Mouse (Mus musculus) embryonic facial prominence, embryonic 14.5 days (tissue): ENCODE data around the gene Hs6st3. TPM values are rescaled to one million over a fixed set of nuclear protein-coding genes. Genes with fewer than 3 reads are reported as not detected.
"Not testable (repeated sequence)": the region's sequence is repeated elsewhere in the genome, so short reads cannot be mapped to it uniquely, and the experiment has no call there.

Experiments used
- ATAC-seq: fragments of 200-750 bp; cut with Nextera tagmentation; 2 replicates; pipeline ENCODE4 v1.8.0; 2017; ENCODE audit warnings: low read depth, moderate number of reproducible peaks, moderate TSS enrichment
- DNase-seq: peaks from one replicate; pipeline ENCODE4 v3.0.0-alpha.2; 2015; ENCODE audit warnings: low spot score
- H3K27ac ChIP-seq: fragments of 300-500 bp; sonication (generic); replicated peaks from 2 replicates; pipeline ENCODE4 v1.5.1; 2014; ENCODE audit warnings: low read depth, mild to moderate bottlenecking, low read length, moderate library complexity
- H3K27me3 ChIP-seq: fragments of 300-500 bp; sonication (generic); replicated peaks from 2 replicates; pipeline ENCODE4 v1.6.1; 2014; ENCODE audit warnings: low read length; ENCODE audit not compliant: control insufficient read depth, insufficient read depth
- H3K36me3 ChIP-seq: fragments of 300-500 bp; sonication (generic); 2 replicates; pipeline ENCODE4 v1.6.1; 2014; ENCODE audit warnings: low read length, mixed read lengths; ENCODE audit not compliant: control insufficient read depth, insufficient read depth
- H3K4me1 ChIP-seq: fragments of 300-500 bp; sonication (generic); 2 replicates; pipeline ENCODE4 v1.6.1; 2014; ENCODE audit warnings: antibody characterized with exemption, low read length; ENCODE audit not compliant: control insufficient read depth, insufficient read depth
- H3K4me2 ChIP-seq: fragments of 300-500 bp; sonication (generic); 2 replicates; pipeline ENCODE4 v1.6.1; 2014; ENCODE audit warnings: low read depth, mild to moderate bottlenecking, low read length, moderate library complexity, mixed read lengths
- H3K4me3 ChIP-seq: fragments of 300-500 bp; sonication (generic); 2 replicates; pipeline ENCODE4 v1.5.1; 2014; ENCODE audit warnings: low read depth, mild to moderate bottlenecking, low read length
- H3K9ac ChIP-seq: fragments of 300-500 bp; sonication (generic); 2 replicates; pipeline ENCODE4 v1.6.1; 2014; ENCODE audit warnings: low read depth, mild to moderate bottlenecking, low read length, moderate library complexity, mixed read lengths
- H3K9me3 ChIP-seq: fragments of 300-500 bp; sonication (generic); 2 replicates; pipeline ENCODE4 v1.6.1; 2016; ENCODE audit warnings: low read length; ENCODE audit not compliant: control insufficient read depth
- WGBS: fragments of 180-500 bp; shearing (Covaris S2); extraction: QIAGEN DNeasy Blood & Tissue Kit; methylation state at CpG from one replicate; pipeline ENCODE4 v1.1.7; 2014; 5-methylcytosine and 5-hydroxymethylcytosine counted together
- polyA plus RNA-seq: library from polyadenylated mRNA; unstranded; fragments of >200 nt; fragmentation: Nextera tagmentation; extraction: Ambion mirVana; gene quantifications from 2 replicates; pipeline ENCODE4 v1.2.1, GENCODE M21; 2014

Gene Hs6st3
- polyA plus RNA-seq, 1 experiment from 2014 or later, result 0.10 TPM

DNA sequence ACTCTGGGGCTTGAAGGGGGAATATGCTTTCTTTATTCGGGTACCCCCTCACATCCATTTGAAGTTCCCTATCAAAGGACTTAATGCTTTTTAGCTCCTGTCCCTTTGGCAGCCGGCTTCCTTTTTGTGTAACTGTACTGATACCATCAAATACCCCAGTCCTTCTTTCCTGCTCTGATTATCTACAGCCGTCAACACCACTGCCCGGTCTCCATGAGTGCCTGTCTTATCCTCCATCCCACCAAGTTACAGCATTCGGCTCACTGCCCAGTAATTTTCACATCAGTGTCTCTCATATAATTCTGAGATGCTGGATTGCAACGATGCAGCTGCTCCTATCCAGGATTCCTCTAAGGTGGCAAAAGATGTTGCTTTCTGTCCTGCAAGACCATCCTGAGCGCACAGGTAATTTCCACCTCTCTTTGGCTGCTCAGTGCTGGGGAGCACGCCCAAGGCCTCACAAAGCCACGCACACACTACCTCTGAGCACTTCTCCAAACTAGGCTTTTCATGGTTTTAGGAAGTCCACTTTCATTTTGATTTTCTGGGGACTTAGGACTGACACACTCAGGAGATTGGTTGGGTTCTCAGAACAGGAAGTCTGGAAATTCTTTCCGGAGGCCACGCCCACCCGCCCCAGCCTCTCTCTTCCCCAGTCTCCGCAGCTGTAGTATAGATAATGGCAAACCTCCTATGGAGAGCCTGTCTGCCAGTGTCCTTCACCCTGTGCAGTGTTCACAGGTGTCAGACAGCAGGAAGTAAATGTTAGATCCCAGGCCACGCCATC, 122.2 kb downstream of the Hs6st3 start:
- DNase-seq, result no peak
- 69% methylated on average over 14 of the region's 14 CpGs for WGBS

DNA sequence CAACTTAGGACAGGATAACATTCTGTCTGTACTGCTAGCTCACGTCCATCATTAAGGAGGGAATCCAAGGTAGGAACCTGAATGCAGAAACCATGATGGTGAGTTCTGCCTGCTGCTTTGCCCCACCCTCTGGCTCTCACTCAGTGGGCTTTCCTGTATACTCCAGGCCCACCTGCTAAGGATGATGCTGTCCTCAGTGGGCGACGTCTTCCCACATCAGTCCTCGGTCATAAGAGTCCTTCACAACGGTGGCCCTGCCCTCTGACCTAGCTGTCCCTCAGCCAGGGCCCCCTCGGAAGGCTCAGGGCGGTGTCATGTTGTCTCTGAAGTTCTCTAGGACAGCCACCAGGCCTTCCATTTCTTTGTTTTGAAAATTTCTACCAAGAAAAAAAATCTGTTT, 128.2 kb downstream of the Hs6st3 start:
- no peak for ATAC-seq
- Histone ChIP-seq H3K4me2 (no peak overlapping the region), H3K4me3 (no peak overlapping the region)

More for the DNA sequence above, 122.2 kb downstream of the Hs6st3 start:
- H3K9me3 ChIP-seq, result no peaks in the 10 kb centered on the region
- 0 out of 2 replicates have a peak, but pooled peaks cover 2% of the 10 kb centered on the region for H3K4me1 ChIP-seq
- H3K36me3 ChIP-seq, result no peaks in the 10 kb centered on the region
- no peak overlapping the region for H3K27ac ChIP-seq
- H3K4me2 ChIP-seq, result no peak overlapping the region
- no peak for ATAC-seq
- H3K4me3 ChIP-seq, result no peak overlapping the region
- H3K9ac ChIP-seq, result no peak overlapping the region
- H3K27me3 ChIP-seq, result no peaks in the 10 kb centered on the region

GRCm38 (mm10) chr14:119273088-119273487, 134.9 kb downstream of the Hs6st3 start:
- Histone ChIP-seq H3K27ac (no peak overlapping the region), H3K4me3 (no peak overlapping the region), H3K9ac (no peak overlapping the region), H3K4me2 (no peak overlapping the region), H3K27me3 (no peaks in the 10 kb centered on the region), H3K4me1 (no peaks in the 10 kb centered on the region), H3K36me3 (no peaks in the 10 kb centered on the region), H3K9me3 (no peaks in the 10 kb centered on the region)
- 66% methylated on average over 7 of the region's 7 CpGs for WGBS
- ATAC-seq, result no peak
- DNase-seq, result no peak

More for the DNA sequence above, 128.2 kb downstream of the Hs6st3 start:
- DNase-seq, result no peak
- H3K9ac ChIP-seq, result no peak overlapping the region
- 61% methylated on average over 7 of the region's 7 CpGs for WGBS
- no peaks in the 10 kb centered on the region for H3K27me3 ChIP-seq
- no peak overlapping the region for H3K27ac ChIP-seq
- H3K9me3 ChIP-seq, result no peaks in the 10 kb centered on the region
- no peaks in the 10 kb centered on the region for H3K36me3 ChIP-seq
- H3K4me1 ChIP-seq, result no peaks in the 10 kb centered on the region

DNA sequence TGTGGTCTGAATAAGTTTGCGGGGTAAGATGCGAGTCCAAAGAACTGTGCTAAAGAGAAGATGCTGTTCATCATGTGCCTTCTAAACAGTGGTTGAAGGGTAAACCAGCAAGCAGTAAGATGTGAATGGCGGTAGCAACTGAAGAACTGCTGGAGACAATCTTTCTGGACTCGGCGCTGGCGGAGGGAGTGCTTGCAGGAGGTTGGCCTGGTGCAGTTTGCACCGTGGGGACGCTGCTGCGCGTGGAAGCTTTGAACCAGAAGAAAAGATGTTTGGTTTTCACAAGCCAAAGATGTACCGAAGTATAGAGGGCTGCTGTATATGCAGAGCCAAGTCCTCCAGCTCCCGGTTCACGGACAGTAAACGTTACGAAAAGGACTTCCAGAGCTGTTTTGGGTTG, 140.0 kb downstream of the Hs6st3 start:
- H3K9ac ChIP-seq, H3K4me3 ChIP-seq, H3K4me1 ChIP-seq, H3K4me2 ChIP-seq, H3K27me3 ChIP-seq, H3K36me3 ChIP-seq, H3K27ac ChIP-seq, DNase-seq, ATAC-seq, H3K9me3 ChIP-seq: not testable (repeated sequence)
- WGBS, result 91% methylated on average over 10 of the region's 15 CpGs

DNA sequence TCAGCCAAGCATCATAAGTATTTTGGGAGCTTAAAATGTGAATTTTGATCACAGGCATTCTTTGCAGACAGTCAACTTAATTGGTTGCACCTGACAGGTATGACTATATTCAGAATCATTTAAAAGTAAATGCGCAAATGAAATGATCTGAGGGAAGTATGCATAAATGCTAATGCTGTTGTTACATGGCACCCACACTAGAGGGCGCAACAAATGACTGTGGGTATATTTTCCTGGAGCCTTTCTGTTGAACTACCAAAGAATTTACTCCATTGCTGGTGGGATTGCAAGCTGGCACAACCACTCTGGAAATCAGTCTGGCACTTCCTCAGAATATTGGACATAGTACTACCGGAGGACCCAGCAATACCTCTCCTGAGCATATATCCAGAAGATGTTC, 145.8 kb downstream of the Hs6st3 start:
- H3K27ac ChIP-seq, result no peak overlapping the region
- H3K4me2 ChIP-seq, result no peak overlapping the region
- H3K9me3 ChIP-seq, result no peaks in the 10 kb centered on the region
- no peak for ATAC-seq
- WGBS, result 86% methylated on average over 3 of the region's 3 CpGs
- H3K9ac ChIP-seq, result no peak overlapping the region
- no peaks in the 10 kb centered on the region for H3K27me3 ChIP-seq
- H3K36me3 ChIP-seq, result no peaks in the 10 kb centered on the region
- no peak for DNase-seq
- no peaks in the 10 kb centered on the region for H3K4me1 ChIP-seq
- no peak overlapping the region for H3K4me3 ChIP-seq

GRCm38 (mm10) chr14:119289668-119290067, 151.5 kb downstream of the Hs6st3 start:
- DNase-seq (no peak), ATAC-seq (no peak)
- Histone ChIP-seq H3K4me3 (no peak overlapping the region), H3K4me2 (no peak overlapping the region), H3K27me3 (no peaks in the 10 kb centered on the region), H3K4me1 (no peaks in the 10 kb centered on the region), H3K36me3 (no peaks in the 10 kb centered on the region), H3K9me3 (no peaks in the 10 kb centered on the region), H3K27ac (no peak overlapping the region), H3K9ac (no peak overlapping the region)
- 38% methylated on average over 1 of the region's 1 CpGs for WGBS

- Histone ChIP-seq H3K4me3 (no peak overlapping the region), H3K9me3 (no peaks in the 10 kb centered on the region), H3K27me3 (no peaks in the 10 kb centered on the region), H3K9ac (no peak overlapping the region), H3K36me3 (no peaks in the 10 kb centered on the region), H3K27ac (no peak overlapping the region), H3K4me2 (no peak overlapping the region), H3K4me1 (no peaks in the 10 kb centered on the region)
- WGBS, result 75% methylated on average over 6 of the region's 6 CpGs
- no peak for ATAC-seq
- no peak for DNase-seq
These were observed 155.9 kb downstream of the Hs6st3 start for GRCm38 (mm10) chr14:119294071-119294470.

DNA sequence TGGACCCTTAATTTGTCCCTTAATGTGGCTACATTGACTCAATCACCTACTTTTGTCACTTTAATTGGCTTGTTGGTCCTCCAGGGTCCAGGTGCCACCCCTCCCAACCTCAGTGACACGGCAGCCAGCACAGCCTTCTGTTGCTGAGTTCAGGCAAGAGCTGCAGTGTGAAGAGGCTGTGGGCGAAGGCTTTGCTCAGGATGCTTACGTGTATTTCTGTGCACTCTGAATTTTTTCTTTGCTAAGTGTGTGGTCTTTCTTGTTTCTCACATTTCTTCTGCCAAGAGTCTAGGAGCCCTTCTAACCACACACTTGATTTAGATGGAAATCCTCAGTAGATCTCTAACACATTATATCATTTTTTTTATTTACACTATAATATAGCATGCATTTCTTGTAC, 168.3 kb downstream of the Hs6st3 start:
- WGBS, result 58% methylated on average over 3 of the region's 3 CpGs
- H3K4me3 ChIP-seq, result no peak overlapping the region
- no peak for DNase-seq
- ATAC-seq, result no peak
- H3K9me3 ChIP-seq, result no peaks in the 10 kb centered on the region
- no peak overlapping the region for H3K9ac ChIP-seq
- no peaks in the 10 kb centered on the region for H3K36me3 ChIP-seq
- H3K4me2 ChIP-seq, result no peak overlapping the region
- H3K27ac ChIP-seq, result no peak overlapping the region
- no peaks in the 10 kb centered on the region for H3K27me3 ChIP-seq
- no peaks in the 10 kb centered on the region for H3K4me1 ChIP-seq

DNA sequence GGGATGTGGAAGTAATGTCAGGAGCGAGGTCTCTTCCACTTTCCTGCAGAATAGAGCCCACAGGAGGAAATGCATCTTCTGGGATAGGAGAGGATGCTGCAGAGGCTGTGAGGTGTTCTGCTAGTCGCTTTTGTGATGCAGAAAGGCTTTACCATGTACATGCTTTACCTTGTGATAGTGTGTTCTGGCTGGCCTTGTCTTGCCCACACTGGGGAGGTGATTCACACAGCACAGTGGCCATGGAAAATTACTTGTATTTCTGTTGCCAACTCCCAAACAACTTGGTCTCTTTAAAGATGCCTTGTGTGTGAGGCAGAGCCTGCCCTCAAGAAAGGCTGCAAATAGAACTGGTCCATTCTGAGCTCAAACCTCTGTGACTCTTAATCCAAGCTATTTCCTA, 180.2 kb downstream of the Hs6st3 start:
- Histone ChIP-seq H3K9ac (no peak overlapping the region), H3K4me2 (no peak overlapping the region), H3K9me3 (no peaks in the 10 kb centered on the region), H3K4me1 (no peaks in the 10 kb centered on the region), H3K36me3 (no peaks in the 10 kb centered on the region), H3K4me3 (no peak overlapping the region), H3K27me3 (no peaks in the 10 kb centered on the region), H3K27ac (no peak overlapping the region)
- DNase-seq (no peak), ATAC-seq (no peak)
- 88% methylated on average over 2 of the region's 2 CpGs for WGBS
